Mouse (Mus musculus) liver, adult (tissue): ENCODE results near the gene Vmn1r171.
"Not testable (repeated sequence)": the region's sequence is repeated elsewhere in the genome, so short reads cannot be mapped to it uniquely, and the experiment has no call there.

Experiments
- GATA4 ChIP-seq: IDR thresholded peaks from 2 replicates; pipeline ENCODE4 v1.6.1; 2014; ENCODE audit warnings: mild to moderate bottlenecking, low read length; ENCODE audit not compliant: insufficient replicate concordance

Vmn1r171 gene

DNA sequence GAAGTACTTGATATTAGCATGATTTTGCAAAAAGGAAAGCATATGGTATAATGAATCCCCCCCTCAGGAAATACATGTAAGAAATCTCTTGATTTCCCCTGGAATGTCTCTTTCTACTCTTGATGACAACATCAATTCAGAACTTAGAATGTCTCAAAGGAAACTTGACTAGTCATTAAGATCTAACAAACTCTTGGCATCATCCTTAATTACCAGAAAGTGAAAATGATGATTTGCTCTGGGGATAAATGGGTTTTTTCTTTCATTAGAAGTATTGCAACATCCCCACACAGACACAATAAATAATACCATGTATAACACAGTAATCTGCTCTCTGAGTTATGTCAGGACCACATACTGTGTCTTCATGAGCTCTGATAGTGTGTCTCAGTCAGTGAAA lies at the start of gene Vmn1r171:
Vmn1r171 (plus strand) TSS at position 301 of the 400 bp plus-strand sequence.
- TF ChIP-seq GATA4 = no peak

GRCm38 (mm10) chr7:23605875-23606274 lies 24.6 kb upstream of the Vmn1r171 start, which contains the start of gene Vmn1r170:
Vmn1r170 (plus strand) TSS chr7:23606175.
- not testable (repeated sequence) for TF ChIP-seq GATA4

DNA sequence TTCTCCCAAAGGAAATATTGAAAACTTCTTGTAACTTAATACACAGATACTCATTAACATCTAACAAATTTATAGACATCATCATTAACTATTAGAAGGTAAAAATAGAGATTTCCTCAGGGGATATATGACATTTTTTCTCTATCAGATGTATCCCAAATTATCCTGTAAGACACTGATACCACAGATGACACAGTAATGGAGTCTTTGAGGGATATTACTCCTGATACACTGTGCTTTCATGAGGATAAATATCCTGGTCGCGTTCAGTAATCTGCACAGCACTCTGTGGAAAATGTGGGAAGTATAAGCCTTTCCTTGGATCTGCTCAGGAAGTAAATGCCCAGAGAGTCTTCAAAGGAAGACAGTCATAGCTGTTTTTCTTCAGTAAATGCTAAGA lies 27.5 kb downstream of the Vmn1r171 start, which contains the start of gene Vmn1r172:
Vmn1r172 (plus strand) TSS at position 301 of the 400 bp plus-strand sequence.
- TF ChIP-seq GATA4 = no peak
